Mouse (Mus musculus): ENCODE measurements around the gene Gm17361.
"Not testable (repeated sequence)": the region's sequence is repeated elsewhere in the genome, so short reads cannot be mapped to it uniquely, and the experiment has no call there.

Gene Gm17361

GRCm38 (mm10) chrX:125003863-125004262, at the start of gene Gm17361:
Gene Gm17361 (plus strand): TSS chrX:125004163.
- DNase-seq = not testable (repeated sequence)

All from kidney, postnatal 36 days (tissue).